Mouse (Mus musculus) neural tube, embryonic 15.5 days (tissue): ENCODE results near the gene Rbfox2. TPM values are rescaled to one million over a fixed set of nuclear protein-coding genes. Genes with fewer than 3 reads are reported as not detected.

Experiments
- ATAC-seq: fragments of 200-750 bp; cut with Nextera tagmentation; 2 replicates; pipeline ENCODE4 v1.8.0; 2017; ENCODE audit warnings: mild to moderate bottlenecking, moderate TSS enrichment, moderate library complexity; ENCODE audit not compliant: low FRiP score
- H3K27ac ChIP-seq: fragments of 300-500 bp; sonication (generic); replicated peaks from 2 replicates; pipeline ENCODE4 v1.5.1; 2015; ENCODE audit warnings: mild to moderate bottlenecking, inconsistent platforms
- H3K27me3 ChIP-seq: fragments of 300-500 bp; sonication (generic); replicated peaks from 2 replicates; pipeline ENCODE4 v1.6.1; 2015; ENCODE audit warnings: inconsistent platforms
- H3K36me3 ChIP-seq: fragments of 300-500 bp; sonication (generic); 2 replicates; pipeline ENCODE4 v1.6.1; 2015; ENCODE audit warnings: inconsistent platforms
- H3K4me1 ChIP-seq: fragments of 300-500 bp; sonication (generic); 2 replicates; pipeline ENCODE4 v1.6.1; 2015; ENCODE audit warnings: inconsistent platforms
- H3K4me2 ChIP-seq: fragments of 300-500 bp; sonication (generic); 2 replicates; pipeline ENCODE4 v1.6.1; 2015; ENCODE audit warnings: inconsistent platforms, mild to moderate bottlenecking, moderate library complexity
- H3K4me3 ChIP-seq: fragments of 300-500 bp; sonication (generic); replicated peaks from 2 replicates; pipeline ENCODE4 v1.5.1; 2015; ENCODE audit warnings: mild to moderate bottlenecking, inconsistent platforms
- H3K9ac ChIP-seq: fragments of 300-500 bp; sonication (generic); replicated peaks from 2 replicates; pipeline ENCODE4 v1.6.1; 2015; ENCODE audit warnings: mild to moderate bottlenecking, inconsistent platforms
- H3K9me3 ChIP-seq: fragments of 300-500 bp; sonication (generic); replicated peaks from 2 replicates; pipeline ENCODE4 v1.6.1; 2016; ENCODE audit warnings: inconsistent platforms
- WGBS: fragments of 180-500 bp; shearing (Covaris S2); methylation state at CpG from one replicate; pipeline ENCODE4 v1.1.7; 2015; ENCODE audit warnings: mixed read lengths; 5-methylcytosine and 5-hydroxymethylcytosine counted together
- polyA plus RNA-seq: library from polyadenylated mRNA; unstranded; fragments of >200 nt; fragmentation: Nextera tagmentation; extraction: Ambion mirVana; gene quantifications from 2 replicates; pipeline ENCODE4 v1.2.1, GENCODE M21; 2015

The Rbfox2 gene
- polyA plus RNA-seq, 1 experiment from 2014 or later, result 120 TPM

GRCm38 (mm10) chr15:77225858-77226257, 80.9 kb downstream of the Rbfox2 start:
- Histone ChIP-seq H3K9me3 (no peaks in the 10 kb centered on the region), H3K36me3 (no peaks in the 10 kb centered on the region), H3K4me1 (peaks cover 7% of the 10 kb centered on the region), H3K4me3 (no peak overlapping the region), H3K9ac (no peak overlapping the region), H3K27ac (no peak overlapping the region), H3K4me2 (no peak overlapping the region), H3K27me3 (no peaks in the 10 kb centered on the region)
- no peak for ATAC-seq
- 49% methylated on average over 4 of the region's 4 CpGs for WGBS

GRCm38 (mm10) chr15:77225274-77225673, 81.5 kb downstream of the Rbfox2 start:
- Histone ChIP-seq H3K36me3 (no peaks in the 10 kb centered on the region), H3K4me3 (no peak overlapping the region), H3K27ac (no peak overlapping the region), H3K4me2 (no peak overlapping the region), H3K9me3 (no peaks in the 10 kb centered on the region), H3K4me1 (peaks cover 8% of the 10 kb centered on the region), H3K9ac (no peak overlapping the region), H3K27me3 (no peaks in the 10 kb centered on the region)
- ATAC-seq, result no peak

DNA sequence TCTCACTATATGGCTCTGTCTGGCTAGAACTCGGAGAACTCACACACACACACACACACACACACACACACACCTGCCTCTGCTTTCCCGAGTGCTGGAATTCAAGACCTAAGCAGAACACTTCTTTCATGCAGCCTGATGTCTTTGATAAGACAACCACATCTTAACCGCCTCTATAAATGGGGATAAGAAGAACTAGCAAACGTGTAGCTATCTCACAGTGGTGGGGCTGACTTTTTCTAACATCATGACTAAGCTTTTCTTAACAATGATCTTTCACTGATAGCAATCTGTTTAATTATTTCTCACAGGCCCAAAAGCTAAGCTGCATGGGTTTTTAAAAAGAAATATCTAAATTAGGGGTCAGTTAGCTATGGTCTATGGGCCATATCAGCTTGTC, 86.0 kb downstream of the Rbfox2 start:
- Histone ChIP-seq H3K9me3 (no peaks in the 10 kb centered on the region), H3K27ac (no peak overlapping the region), H3K4me1 (peaks cover 24% of the 10 kb centered on the region), H3K9ac (peak overlapping the region; percentile 23; the same call in 1 of the 2 replicates), H3K36me3 (no peaks in the 10 kb centered on the region), H3K27me3 (no peaks in the 10 kb centered on the region), H3K4me3 (no peak overlapping the region), H3K4me2 (no peak overlapping the region)
- no peak for ATAC-seq
- WGBS, result 84% methylated on average over 4 of the region's 4 CpGs

DNA sequence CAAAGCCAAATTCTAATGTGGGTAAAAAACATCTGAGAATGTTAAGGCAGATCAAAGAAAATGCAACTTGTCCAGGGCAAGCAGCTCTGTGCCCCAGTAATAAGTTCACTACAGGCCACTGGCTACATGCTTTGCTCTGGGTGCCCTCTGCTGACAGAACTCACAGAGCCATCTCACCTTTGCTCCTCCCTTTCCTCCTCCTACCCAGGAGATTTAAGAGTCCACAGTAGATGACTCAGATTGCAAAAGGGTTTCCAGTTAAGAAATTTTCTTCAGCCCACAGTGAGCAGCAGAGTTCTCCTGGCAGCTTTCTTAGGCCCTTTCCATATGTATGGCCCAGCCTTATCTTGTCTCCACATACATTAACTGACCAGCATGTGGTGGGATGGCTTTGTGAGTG, 86.7 kb downstream of the Rbfox2 start:
- no peak for ATAC-seq
- Histone ChIP-seq H3K4me1 (peaks cover 28% of the 10 kb centered on the region), H3K36me3 (no peaks in the 10 kb centered on the region), H3K4me3 (no peak overlapping the region), H3K4me2 (no peak overlapping the region), H3K27ac (no peak overlapping the region; the same call in 1 of the 2 replicates), H3K9ac (no peak overlapping the region), H3K27me3 (no peaks in the 10 kb centered on the region), H3K9me3 (no peaks in the 10 kb centered on the region)

GRCm38 (mm10) chr15:77219571-77219970, 87.2 kb downstream of the Rbfox2 start:
- no peak overlapping the region for H3K4me2 ChIP-seq
- H3K4me3 ChIP-seq, result no peak overlapping the region
- WGBS, result 48% methylated on average over 1 of the region's 1 CpGs
- H3K27ac ChIP-seq, result peak overlapping the region; percentile 35; the same call in 1 of the 2 replicates
- no peaks in the 10 kb centered on the region for H3K27me3 ChIP-seq
- H3K4me1 ChIP-seq, result peaks cover 31% of the 10 kb centered on the region
- H3K9me3 ChIP-seq, result no peaks in the 10 kb centered on the region
- no peak for ATAC-seq
- H3K9ac ChIP-seq, result no peak overlapping the region
- no peaks in the 10 kb centered on the region for H3K36me3 ChIP-seq

GRCm38 (mm10) chr15:77218007-77218406, 88.8 kb downstream of the Rbfox2 start:
- ATAC-seq, result no peak
- Histone ChIP-seq H3K9me3 (no peaks in the 10 kb centered on the region), H3K27ac (no peak overlapping the region), H3K9ac (no peak overlapping the region), H3K4me2 (no peak overlapping the region), H3K4me1 (peaks cover 46% of the 10 kb centered on the region), H3K36me3 (no peaks in the 10 kb centered on the region), H3K4me3 (no peak overlapping the region), H3K27me3 (no peaks in the 10 kb centered on the region)
- 96% methylated on average over 3 of the region's 3 CpGs for WGBS

DNA sequence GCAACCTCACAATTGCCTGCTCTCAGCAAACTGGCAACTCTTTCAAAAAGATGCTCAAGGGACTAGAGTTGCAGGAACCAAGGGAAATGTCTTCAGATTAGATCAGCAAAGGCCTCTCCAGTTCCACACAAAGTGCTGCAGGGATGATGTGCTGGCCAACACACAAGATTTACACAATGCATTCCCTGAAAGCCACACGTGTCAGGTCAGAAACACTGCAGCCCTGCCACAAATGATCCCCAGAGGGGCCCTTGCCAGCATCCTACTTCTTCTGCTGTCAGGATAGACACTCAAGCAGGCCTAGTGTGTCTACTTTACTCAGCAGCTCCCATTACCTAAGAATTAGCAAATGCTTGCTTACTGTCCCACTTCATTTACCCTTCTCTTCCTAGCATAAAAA, 89.3 kb downstream of the Rbfox2 start:
- Histone ChIP-seq H3K36me3 (no peaks in the 10 kb centered on the region), H3K27me3 (no peaks in the 10 kb centered on the region), H3K4me2 (no peak overlapping the region), H3K4me3 (no peak overlapping the region), H3K27ac (no peak overlapping the region), H3K9me3 (no peaks in the 10 kb centered on the region), H3K9ac (no peak overlapping the region), H3K4me1 (peaks cover 48% of the 10 kb centered on the region)
- WGBS, result 61% methylated on average over 1 of the region's 1 CpGs
- no peak for ATAC-seq

DNA sequence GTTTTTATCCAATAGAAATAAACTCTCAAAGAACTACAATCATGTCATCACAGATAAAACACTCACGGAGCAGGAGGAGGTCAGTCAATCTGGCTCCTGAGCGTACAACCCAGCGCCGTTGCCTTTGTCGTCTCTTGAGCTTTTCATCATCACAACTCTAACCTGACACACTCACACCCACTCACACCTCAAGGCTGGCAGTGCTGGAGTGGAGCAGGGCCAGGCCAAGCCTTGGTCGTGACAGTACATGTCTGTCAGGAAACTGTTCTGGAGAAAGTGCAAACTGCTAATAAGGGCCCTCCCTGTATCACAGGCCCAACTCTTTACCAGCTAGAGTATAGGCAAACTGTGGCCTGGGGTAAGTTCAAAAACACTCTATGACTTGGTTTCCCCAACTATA, 90.1 kb downstream of the Rbfox2 start:
- Histone ChIP-seq H3K36me3 (no peaks in the 10 kb centered on the region), H3K9ac (no peak overlapping the region), H3K4me1 (peaks cover 48% of the 10 kb centered on the region), H3K4me2 (no peak overlapping the region), H3K4me3 (no peak overlapping the region), H3K9me3 (no peaks in the 10 kb centered on the region), H3K27ac (no peak overlapping the region), H3K27me3 (no peaks in the 10 kb centered on the region)
- WGBS, result 86% methylated on average over 6 of the region's 6 CpGs
- no peak for ATAC-seq

- Histone ChIP-seq H3K9me3 (no peaks in the 10 kb centered on the region), H3K4me2 (no peak overlapping the region), H3K27me3 (no peaks in the 10 kb centered on the region), H3K4me1 (peaks cover 48% of the 10 kb centered on the region), H3K27ac (0 out of 2 replicates have a peak overlapping the region, but pooled peaks have one; percentile 23), H3K36me3 (no peaks in the 10 kb centered on the region), H3K4me3 (no peak overlapping the region), H3K9ac (no peak overlapping the region)
- 30% methylated on average over 5 of the region's 5 CpGs for WGBS
- no peak for ATAC-seq
These were observed 91.5 kb downstream of the Rbfox2 start for GRCm38 (mm10) chr15:77215178-77215800.

DNA sequence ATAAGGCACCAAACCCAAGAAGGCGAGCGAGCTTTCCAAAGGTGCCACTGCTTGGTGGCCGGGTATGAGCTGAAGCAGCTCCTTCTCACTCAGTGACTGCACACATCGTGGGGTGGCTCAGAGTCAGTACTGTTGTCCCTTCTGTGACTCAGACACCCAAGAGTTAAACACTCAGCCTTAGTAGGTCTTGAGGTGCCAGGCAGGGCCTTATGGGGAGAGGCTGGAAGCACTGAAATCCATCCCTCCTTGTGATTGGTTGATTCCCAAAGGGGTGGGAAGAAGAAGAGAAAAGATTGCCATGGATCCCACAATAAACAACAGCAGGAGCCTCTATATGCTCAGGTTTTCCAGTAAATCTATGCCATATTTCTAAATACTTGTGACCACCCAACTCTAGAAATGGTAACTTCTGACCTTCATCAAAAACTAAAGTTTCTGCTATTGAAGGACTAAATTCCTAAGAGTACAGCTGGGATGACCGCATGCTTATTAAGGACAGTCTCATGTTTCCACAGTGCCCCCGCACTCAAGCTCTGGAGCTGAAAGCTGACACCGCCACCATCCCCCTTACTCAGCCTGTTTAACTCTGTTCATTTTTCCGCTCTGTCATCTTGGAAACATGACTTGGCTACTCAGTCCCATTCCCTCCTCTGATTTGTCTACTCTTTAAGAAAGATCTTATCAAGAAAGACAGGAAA, 92.2 kb downstream of the Rbfox2 start:
- WGBS, result 47% methylated on average over 8 of the region's 8 CpGs
- no peak overlapping the region for H3K27ac ChIP-seq

GRCm38 (mm10) chr15:77213829-77214228, 93.0 kb downstream of the Rbfox2 start:
- no peak overlapping the region; the same call in 1 of the 2 replicates for H3K27ac ChIP-seq
- 34% methylated on average over 5 of the region's 5 CpGs for WGBS
- ATAC-seq, result no peak

More for the DNA sequence above, 92.2 kb downstream of the Rbfox2 start:
- Histone ChIP-seq H3K4me2 (no peak overlapping the region), H3K4me3 (no peak overlapping the region), H3K4me1 (peaks cover 46% of the 10 kb centered on the region), H3K27me3 (no peaks in the 10 kb centered on the region), H3K9me3 (no peaks in the 10 kb centered on the region), H3K36me3 (no peaks in the 10 kb centered on the region), H3K9ac (no peak overlapping the region)
- no peak for ATAC-seq

DNA sequence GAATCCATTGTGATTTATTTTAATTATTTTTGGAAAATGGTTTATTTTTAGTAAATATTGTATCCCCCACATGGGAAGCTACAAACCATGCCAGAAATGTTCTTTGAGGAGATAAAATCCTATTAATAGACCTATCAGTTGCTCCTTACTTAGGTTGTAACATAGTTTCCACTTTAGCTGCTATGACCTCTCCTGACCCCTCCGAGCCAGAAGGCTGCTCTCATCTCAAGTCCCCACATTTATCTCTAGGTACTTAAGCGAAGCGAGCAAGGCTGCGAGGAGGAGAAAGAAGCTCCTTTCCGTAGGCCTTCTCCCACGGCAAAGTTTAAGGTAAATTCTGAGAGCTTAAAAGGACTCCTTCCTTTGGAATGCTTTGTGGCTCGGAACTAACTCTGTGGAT, 94.0 kb downstream of the Rbfox2 start:
- Histone ChIP-seq H3K4me1 (peaks cover 43% of the 10 kb centered on the region), H3K36me3 (no peaks in the 10 kb centered on the region), H3K27ac (no peak overlapping the region), H3K4me3 (no peak overlapping the region), H3K27me3 (no peaks in the 10 kb centered on the region), H3K9ac (no peak overlapping the region), H3K4me2 (no peak overlapping the region), H3K9me3 (no peaks in the 10 kb centered on the region)
- 75% methylated on average over 7 of the region's 7 CpGs for WGBS
- ATAC-seq, result no peak

More at GRCm38 (mm10) chr15:77213829-77214228, 93.0 kb downstream of the Rbfox2 start:
- no peaks in the 10 kb centered on the region for H3K9me3 ChIP-seq
- peaks cover 45% of the 10 kb centered on the region for H3K4me1 ChIP-seq
- H3K27me3 ChIP-seq, result no peaks in the 10 kb centered on the region
- H3K4me2 ChIP-seq, result no peak overlapping the region
- no peak overlapping the region for H3K9ac ChIP-seq
- no peaks in the 10 kb centered on the region for H3K36me3 ChIP-seq
- no peak overlapping the region for H3K4me3 ChIP-seq
